Mouse (Mus musculus): ENCODE measurements at regions not wholly inside any gene's neighbourhood (a gene's known extent, or its start where the extent isn't known, plus 50 kb on each side); places are given as distances from the start of the nearest gene placed in this dataset.

- no peaks in the 10 kb centered on the region for H3K4me1 ChIP-seq
- 81% methylated on average over 4 of the region's 4 CpGs for WGBS
- H3K9ac ChIP-seq: no peak overlapping the region
- no peak overlapping the region for H3K4me2 ChIP-seq
- H3K27me3 ChIP-seq (replicated peaks): no peaks in the 10 kb centered on the region
- no peaks in the 10 kb centered on the region for H3K36me3 ChIP-seq
- no peak overlapping the region for H3K27ac ChIP-seq
- no peak overlapping the region for H3K4me3 ChIP-seq (replicated peaks)
- no peaks in the 10 kb centered on the region for H3K9me3 ChIP-seq
- no peak for ATAC-seq (ENCODE audit: insufficient read depth, low FRiP score, low read depth)
Measured at GRCm38 (mm10) chr12:27648602-27649001, 306.2 kb upstream of the Sox11 start.

GRCm38 (mm10) chr12:27646497-27647307 is 304.3 kb upstream of the Sox11 start:
- no peak for ATAC-seq (ENCODE audit: insufficient read depth, low FRiP score, low read depth)
- no peaks in the 10 kb centered on the region for H3K36me3 ChIP-seq
- 57% methylated on average over 11 of the region's 11 CpGs for WGBS

DNA sequence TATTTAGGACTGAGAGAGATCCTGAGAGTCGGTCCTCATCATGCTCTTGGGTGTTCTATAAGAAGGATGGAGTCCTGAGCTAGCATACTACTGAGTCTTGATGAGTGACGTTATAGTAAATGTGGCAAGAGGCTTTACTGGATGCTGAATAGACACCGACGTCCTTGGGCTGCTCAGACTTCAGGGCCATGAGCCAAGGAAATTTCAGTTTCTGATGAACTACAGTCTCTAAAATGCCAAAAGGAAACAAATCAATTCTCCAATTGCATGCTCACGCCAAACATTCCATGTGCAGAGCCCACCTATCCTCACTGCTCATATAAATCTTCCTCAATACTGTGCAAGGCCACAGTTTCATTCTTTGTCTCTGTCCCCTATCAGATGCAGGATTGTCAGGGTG is 277.2 kb upstream of the Sox11 start:
- WGBS: 50% methylated on average over 5 of the region's 5 CpGs
- Histone ChIP-seq H3K4me2 (no peak overlapping the region), H3K9ac (no peak overlapping the region), H3K27ac (no peak overlapping the region), H3K4me1 (no peaks in the 10 kb centered on the region), H3K4me3 (replicated peaks) (no peak overlapping the region), H3K36me3 (no peaks in the 10 kb centered on the region), H3K9me3 (no peaks in the 10 kb centered on the region), H3K27me3 (replicated peaks) (no peaks in the 10 kb centered on the region)
- ATAC-seq (ENCODE audit: insufficient read depth, low FRiP score, low read depth): no peak

More at GRCm38 (mm10) chr12:27646497-27647307, 304.3 kb upstream of the Sox11 start:
- Histone ChIP-seq H3K27ac (no peak overlapping the region), H3K9me3 (no peaks in the 10 kb centered on the region), H3K4me1 (no peaks in the 10 kb centered on the region), H3K27me3 (replicated peaks) (no peaks in the 10 kb centered on the region), H3K4me2 (no peak overlapping the region), H3K9ac (no peak overlapping the region), H3K4me3 (replicated peaks) (no peak overlapping the region)

DNA sequence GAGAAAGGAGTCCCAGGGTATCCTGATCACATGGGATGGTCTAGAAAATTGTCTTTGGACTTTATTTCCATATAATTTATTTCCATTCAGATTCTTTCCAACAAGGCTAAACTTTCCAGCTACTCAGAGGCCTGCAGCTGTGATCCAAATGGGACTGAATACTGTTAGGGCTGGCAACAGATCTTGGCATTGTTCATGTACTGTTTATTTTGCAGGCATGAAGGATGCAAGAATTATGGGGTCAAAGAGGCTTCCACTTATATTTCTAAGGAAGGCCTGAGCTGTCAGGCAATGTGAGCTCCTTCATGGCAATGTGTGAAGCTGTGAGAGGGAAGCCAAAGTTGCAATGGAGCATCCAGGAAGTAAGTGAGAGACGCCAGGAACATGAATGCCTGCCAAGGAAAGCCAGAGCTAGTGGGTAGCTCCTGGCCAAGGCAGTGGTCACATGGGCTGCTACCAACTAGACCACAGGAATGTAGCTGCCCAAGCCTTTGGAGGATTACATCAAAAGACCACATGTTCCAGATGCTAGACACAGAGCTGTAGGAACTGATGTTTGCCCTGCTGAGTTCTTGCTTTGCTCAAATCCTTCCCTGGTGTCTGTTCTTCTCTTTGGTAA is 261.8 kb upstream of the Sox11 start:
- H3K27me3 ChIP-seq (replicated peaks): no peaks in the 10 kb centered on the region
- no peaks in the 10 kb centered on the region for H3K9me3 ChIP-seq
- H3K4me3 ChIP-seq (replicated peaks): no peak overlapping the region
- WGBS: 41% methylated on average over 1 of the region's 1 CpGs
- no peak for ATAC-seq (ENCODE audit: insufficient read depth, low FRiP score, low read depth)
- H3K4me1 ChIP-seq: no peaks in the 10 kb centered on the region
- no peak overlapping the region for H3K4me2 ChIP-seq
- H3K36me3 ChIP-seq: no peaks in the 10 kb centered on the region
- no peak overlapping the region for H3K27ac ChIP-seq
- H3K9ac ChIP-seq: no peak overlapping the region

GRCm38 (mm10) chr12:27599149-27599548 is 256.8 kb upstream of the Sox11 start:
- no peaks in the 10 kb centered on the region for H3K27me3 ChIP-seq (replicated peaks)
- no peak for ATAC-seq (ENCODE audit: insufficient read depth, low FRiP score, low read depth)
- no peaks in the 10 kb centered on the region for H3K4me1 ChIP-seq
- no peak overlapping the region for H3K4me2 ChIP-seq
- WGBS: 30% methylated on average over 8 of the region's 8 CpGs
- H3K36me3 ChIP-seq: no peaks in the 10 kb centered on the region
- no peak overlapping the region for H3K27ac ChIP-seq
- no peaks in the 10 kb centered on the region for H3K9me3 ChIP-seq
- H3K9ac ChIP-seq: no peak overlapping the region
- no peak overlapping the region for H3K4me3 ChIP-seq (replicated peaks)

DNA sequence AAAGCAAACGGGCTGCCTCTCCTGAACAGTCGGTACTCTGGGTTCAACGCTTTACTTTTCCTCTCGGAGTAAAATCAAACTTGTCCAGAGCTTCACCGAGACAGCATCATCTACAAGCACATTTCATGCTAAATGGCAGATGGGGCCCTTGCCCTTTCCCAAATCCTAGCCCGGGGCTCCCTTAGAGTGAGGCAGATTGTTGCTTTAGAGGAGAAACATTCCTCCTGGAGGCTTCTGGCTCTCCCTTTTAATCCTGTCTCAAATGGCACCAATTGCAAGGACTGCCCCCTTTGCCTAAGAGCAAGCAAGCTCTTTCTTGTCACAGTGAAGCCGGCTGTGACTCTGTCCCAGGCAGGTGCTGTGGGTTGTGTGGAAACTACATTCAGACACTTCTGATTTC is 255.5 kb upstream of the Sox11 start:
- 71% methylated on average over 7 of the region's 7 CpGs for WGBS
- no peaks in the 10 kb centered on the region for H3K4me1 ChIP-seq
- H3K4me2 ChIP-seq: no peak overlapping the region
- no peak overlapping the region for H3K4me3 ChIP-seq (replicated peaks)
- H3K27ac ChIP-seq: no peak overlapping the region
- no peaks in the 10 kb centered on the region for H3K36me3 ChIP-seq
- H3K9me3 ChIP-seq: no peaks in the 10 kb centered on the region
- no peaks in the 10 kb centered on the region for H3K27me3 ChIP-seq (replicated peaks)
- ATAC-seq (ENCODE audit: insufficient read depth, low FRiP score, low read depth): no peak
- H3K9ac ChIP-seq: no peak overlapping the region

- Histone ChIP-seq H3K36me3 (no peaks in the 10 kb centered on the region), H3K27ac (no peak overlapping the region), H3K9me3 (no peaks in the 10 kb centered on the region), H3K27me3 (replicated peaks) (no peaks in the 10 kb centered on the region), H3K4me1 (no peaks in the 10 kb centered on the region), H3K4me3 (replicated peaks) (no peak overlapping the region), H3K9ac (no peak overlapping the region), H3K4me2 (no peak overlapping the region)
- 65% methylated on average over 3 of the region's 3 CpGs for WGBS
- ATAC-seq (ENCODE audit: insufficient read depth, low FRiP score, low read depth): no peak
Measured at GRCm38 (mm10) chr12:27597322-27597721, 254.9 kb upstream of the Sox11 start.

DNA sequence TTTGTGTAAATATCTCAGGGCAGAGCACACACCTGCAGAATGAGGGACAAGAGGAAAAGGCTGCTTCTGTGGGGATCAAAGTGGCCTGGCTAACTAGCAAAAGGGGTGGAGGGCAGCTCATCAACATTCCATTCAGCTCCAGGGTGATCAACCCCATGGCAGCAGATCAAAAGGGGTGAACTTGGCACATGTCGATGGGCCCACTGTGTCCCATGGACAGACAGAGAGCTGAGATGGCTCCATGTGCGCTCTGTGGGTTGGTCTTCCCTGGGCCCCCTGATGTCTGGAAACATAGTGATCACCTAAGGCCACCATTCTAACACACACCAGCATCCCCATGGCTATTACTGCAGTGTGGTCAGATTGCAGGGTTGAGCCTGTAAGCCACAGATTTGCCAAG is 253.2 kb upstream of the Sox11 start:
- no peak overlapping the region for H3K9ac ChIP-seq
- H3K9me3 ChIP-seq: no peaks in the 10 kb centered on the region
- no peak overlapping the region for H3K4me2 ChIP-seq
- no peak for ATAC-seq (ENCODE audit: insufficient read depth, low FRiP score, low read depth)
- no peak overlapping the region for H3K27ac ChIP-seq
- H3K4me3 ChIP-seq (replicated peaks): no peak overlapping the region
- H3K27me3 ChIP-seq (replicated peaks): no peaks in the 10 kb centered on the region
- 75% methylated on average over 2 of the region's 2 CpGs for WGBS
- H3K36me3 ChIP-seq: no peaks in the 10 kb centered on the region
- H3K4me1 ChIP-seq: no peaks in the 10 kb centered on the region

DNA sequence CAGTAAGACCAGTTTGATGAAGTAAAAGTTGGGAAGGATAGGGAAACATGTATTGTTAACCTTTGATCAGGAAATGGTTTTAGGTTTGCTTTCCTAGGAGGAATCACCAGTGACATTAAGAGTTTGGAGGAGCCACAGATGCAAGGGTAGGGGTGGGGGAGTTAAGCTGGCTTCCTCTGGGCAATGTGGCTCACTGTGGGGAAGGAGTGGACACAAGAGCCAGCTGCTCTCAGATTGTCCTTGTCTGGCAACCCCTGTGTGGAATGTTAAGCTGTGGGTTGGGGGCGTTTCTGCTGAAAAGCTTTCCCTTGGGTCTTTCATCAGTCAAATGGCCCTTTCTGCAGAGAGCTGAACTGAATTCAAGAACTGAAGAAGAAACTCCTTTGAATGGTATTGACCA is 251.1 kb upstream of the Sox11 start:
- no peak for ATAC-seq (ENCODE audit: insufficient read depth, low FRiP score, low read depth)
- Histone ChIP-seq H3K4me3 (replicated peaks) (no peak overlapping the region), H3K27me3 (replicated peaks) (no peaks in the 10 kb centered on the region), H3K9ac (no peak overlapping the region), H3K27ac (no peak overlapping the region), H3K9me3 (no peaks in the 10 kb centered on the region), H3K4me2 (no peak overlapping the region), H3K4me1 (no peaks in the 10 kb centered on the region), H3K36me3 (no peaks in the 10 kb centered on the region)
- 63% methylated on average over 1 of the region's 1 CpGs for WGBS

GRCm38 (mm10) chr12:27576109-27576700 is 233.8 kb upstream of the Sox11 start:
- no peak overlapping the region for H3K27ac ChIP-seq
- H3K9me3 ChIP-seq: no peaks in the 10 kb centered on the region
- H3K4me3 ChIP-seq (replicated peaks): no peak overlapping the region
- no peaks in the 10 kb centered on the region for H3K27me3 ChIP-seq (replicated peaks)
- no peak overlapping the region for H3K4me2 ChIP-seq
- no peaks in the 10 kb centered on the region for H3K36me3 ChIP-seq
- WGBS: 65% methylated on average over 3 of the region's 3 CpGs
- H3K9ac ChIP-seq: no peak overlapping the region
- ATAC-seq (ENCODE audit: insufficient read depth, low FRiP score, low read depth): no peak
- no peaks in the 10 kb centered on the region for H3K4me1 ChIP-seq

DNA sequence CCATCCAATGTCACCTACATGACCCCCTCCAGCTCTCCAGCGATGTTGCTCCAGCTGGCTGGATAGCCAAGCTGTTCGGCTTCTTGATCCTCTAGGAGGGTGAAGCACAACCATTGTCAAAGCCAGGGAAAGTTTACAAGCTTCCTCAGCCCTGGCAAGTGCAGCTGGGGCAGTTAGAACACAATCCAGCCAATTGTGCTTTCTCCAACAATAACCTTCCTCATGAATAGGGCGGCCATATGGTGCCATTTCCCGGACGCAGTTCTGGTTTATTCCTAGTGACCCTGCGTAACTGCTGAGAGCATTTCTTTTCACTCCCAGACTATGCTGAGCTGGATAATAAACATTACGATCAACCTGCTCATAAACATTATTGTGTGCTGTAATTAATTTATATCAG is 233.3 kb upstream of the Sox11 start:
- WGBS: 67% methylated on average over 7 of the region's 7 CpGs
- no peaks in the 10 kb centered on the region for H3K4me1 ChIP-seq
- ATAC-seq (ENCODE audit: insufficient read depth, low FRiP score, low read depth): no peak
- no peak overlapping the region for H3K4me2 ChIP-seq
- no peak overlapping the region for H3K27ac ChIP-seq
- no peaks in the 10 kb centered on the region for H3K27me3 ChIP-seq (replicated peaks)
- H3K9me3 ChIP-seq: no peaks in the 10 kb centered on the region
- no peak overlapping the region for H3K9ac ChIP-seq
- H3K36me3 ChIP-seq: no peaks in the 10 kb centered on the region
- no peak overlapping the region for H3K4me3 ChIP-seq (replicated peaks)

DNA sequence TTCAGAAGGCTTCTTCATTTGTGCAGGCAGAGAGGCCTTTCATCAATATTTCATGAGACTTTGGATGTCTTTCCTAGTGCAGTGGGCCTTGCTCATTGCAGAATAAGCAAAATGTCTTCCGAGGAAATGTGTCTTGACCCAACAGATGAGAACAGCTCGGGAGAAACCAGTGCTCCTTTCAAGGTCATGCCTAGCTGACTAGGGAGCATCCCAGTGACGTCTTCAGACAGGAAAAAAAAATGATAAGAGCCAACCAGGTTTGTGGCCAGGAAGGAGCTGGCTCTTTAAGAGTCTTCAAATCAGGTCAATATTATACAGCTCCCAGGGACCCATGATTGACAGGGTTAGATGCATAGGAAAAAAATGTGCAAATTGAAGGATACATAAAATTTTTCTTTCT is 224.9 kb upstream of the Sox11 start:
- ATAC-seq (ENCODE audit: insufficient read depth, low FRiP score, low read depth): no peak
- Histone ChIP-seq H3K4me1 (no peaks in the 10 kb centered on the region), H3K9ac (no peak overlapping the region), H3K9me3 (no peaks in the 10 kb centered on the region), H3K36me3 (no peaks in the 10 kb centered on the region), H3K4me3 (replicated peaks) (no peak overlapping the region), H3K27me3 (replicated peaks) (no peaks in the 10 kb centered on the region), H3K4me2 (no peak overlapping the region), H3K27ac (no peak overlapping the region)
- 62% methylated on average over 3 of the region's 3 CpGs for WGBS

Measured in stomach, embryonic 15.5 days (tissue).